Mouse (Mus musculus) kidney, embryonic 14.5 days (tissue): Measurements from ENCODE around the gene Tspyl4. TPM values are rescaled to one million over a fixed set of nuclear protein-coding genes. Genes with fewer than 3 reads are reported as not detected.

Experiments
- polyA plus RNA-seq: library from polyadenylated mRNA; unstranded; fragments of >200 nt; fragmentation: Nextera tagmentation; extraction: Ambion mirVana; gene quantifications from 2 replicates; pipeline ENCODE4 v1.2.1, GENCODE M21; 2014

Tspyl4 gene
- polyA plus RNA-seq, 1 experiment from 2014 or later, result 4.7 TPM

Other genes starting within 250 kb of the Tspyl4 start
- gene Calhm5, start 200.9 kb upstream of the Tspyl4 start, polyA plus RNA-seq, result 0.19 and 0.30 TPM in 2 replicates
- 0.89 and 1.7 TPM in 2 replicates for gene Calhm6, start 169.5 kb upstream of the Tspyl4 start, polyA plus RNA-seq
- 12.8 and 24.1 TPM in 2 replicates for gene Dse, start 89.7 kb upstream of the Tspyl4 start, polyA plus RNA-seq
- gene Tspyl1, start 15.3 kb upstream of the Tspyl4 start, polyA plus RNA-seq, result 31.3 and 42.8 TPM in 2 replicates
- gene Col10a1, start 92.5 kb downstream of the Tspyl4 start, polyA plus RNA-seq, result 0.11 and 0.26 TPM in 2 replicates
- 8.7 and 13.4 TPM in 2 replicates for gene Nt5dc1, start 121.1 kb downstream of the Tspyl4 start, polyA plus RNA-seq
- 18.1 and 27.6 TPM in 2 replicates for gene Frk, start 186.0 kb downstream of the Tspyl4 start, polyA plus RNA-seq